Mouse (Mus musculus): ENCODE measurements around the gene 4930563M21Rik. TPM values are rescaled to one million over a fixed set of nuclear protein-coding genes. Genes with fewer than 3 reads are reported as not detected.

The 4930563M21Rik gene
- polyA plus RNA-seq, 1 experiment from 2014 or later: not detected

Other genes starting within 250 kb of the 4930563M21Rik start
- gene Scaper, start 72.4 kb downstream of the 4930563M21Rik start, polyA plus RNA-seq (2015; fragmentation: Nextera tagmentation; extraction: Ambion mirVana): 43.4 and 49.1 TPM in 2 replicates
- 292 and 305 TPM in 2 replicates for gene Rcn2, start 31.3 kb upstream of the 4930563M21Rik start, polyA plus RNA-seq (2015; fragmentation: Nextera tagmentation; extraction: Ambion mirVana)
- gene Pstpip1, start 79.4 kb upstream of the 4930563M21Rik start, polyA plus RNA-seq (2015; fragmentation: Nextera tagmentation; extraction: Ambion mirVana): 0.34 and 0.50 TPM in 2 replicates
- 561 and 610 TPM in 2 replicates for gene Tspan3, start 154.9 kb upstream of the 4930563M21Rik start, polyA plus RNA-seq (2015; fragmentation: Nextera tagmentation; extraction: Ambion mirVana)